Mouse (Mus musculus) cerebellum, adult 2 months (tissue): Measurements from ENCODE around the gene Itprip.

Experiments used
- CTCF ChIP-seq: fragments of 200-500 bp; IDR thresholded peaks from 2 replicates; pipeline ENCODE4 v1.5.1; 2011; ENCODE audit warnings: low read depth, mild to moderate bottlenecking, control low read depth, low read length, moderate library complexity, borderline replicate concordance; ENCODE audit not compliant: insufficient read depth
- POLR2A ChIP-seq: fragments of 200-500 bp; IDR thresholded peaks from 2 replicates; pipeline ENCODE4 v1.6.1; 2011; ENCODE audit warnings: low read length, control low read depth, borderline replicate concordance; ENCODE audit not compliant: insufficient read depth

DNA sequence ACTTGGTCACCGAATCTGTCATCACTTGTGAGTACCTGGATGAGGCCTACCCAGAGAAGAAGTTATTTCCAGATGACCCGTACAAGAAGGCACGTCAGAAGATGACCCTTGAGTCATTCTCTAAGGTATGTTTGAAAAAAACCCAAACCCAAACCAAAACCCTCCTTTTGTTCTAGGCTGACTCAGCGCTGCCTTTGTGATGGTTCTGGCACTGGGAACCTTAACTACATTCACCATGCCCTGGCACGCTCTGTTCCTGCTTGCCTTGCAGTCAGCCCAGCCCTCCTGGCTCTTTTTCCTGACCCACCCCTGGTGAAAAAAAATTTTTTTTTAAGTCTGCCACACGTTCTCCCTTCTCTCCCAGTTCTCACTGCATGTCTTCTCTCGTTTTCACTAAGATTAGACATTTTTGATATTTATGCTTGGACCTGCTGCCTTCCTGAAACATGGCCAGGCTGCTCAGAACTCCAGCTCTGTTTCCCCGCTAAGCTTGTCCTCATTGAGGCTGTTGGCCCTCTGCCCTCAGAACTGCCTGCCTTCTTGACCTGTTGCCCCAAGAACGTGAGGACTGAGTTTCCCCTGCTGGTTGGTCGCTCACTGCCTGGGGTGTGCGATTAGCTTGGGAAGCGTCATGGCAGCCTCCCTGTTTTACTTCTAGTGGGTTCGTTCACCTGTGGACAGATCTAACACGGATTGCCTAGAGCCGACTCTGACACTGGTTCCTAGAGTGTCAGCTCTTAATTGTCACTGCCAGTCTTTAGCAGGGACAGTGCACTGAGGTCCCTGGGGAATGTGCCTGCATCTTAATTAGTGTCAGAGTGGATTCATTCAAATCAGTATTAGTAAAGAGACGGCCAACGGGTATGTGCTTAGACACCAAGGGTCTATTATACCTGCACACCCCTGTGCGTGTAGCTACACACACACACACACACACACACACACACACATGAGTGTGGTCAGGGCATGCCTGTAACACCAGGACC, 60.8 kb downstream of the Itprip start:
- TF ChIP-seq CTCF, result no peak
- no peak for TF ChIP-seq POLR2A
